Mouse (Mus musculus): ENCODE measurements around the gene Mfsd14b. TPM values are rescaled to one million over a fixed set of nuclear protein-coding genes. Genes with fewer than 3 reads are reported as not detected.

Gene Mfsd14b
- 21.9 and 22.4 TPM in 2 replicates for polyA plus RNA-seq (2012; rRNA removed; ENCODE audit: low replicate concordance)

DNA sequence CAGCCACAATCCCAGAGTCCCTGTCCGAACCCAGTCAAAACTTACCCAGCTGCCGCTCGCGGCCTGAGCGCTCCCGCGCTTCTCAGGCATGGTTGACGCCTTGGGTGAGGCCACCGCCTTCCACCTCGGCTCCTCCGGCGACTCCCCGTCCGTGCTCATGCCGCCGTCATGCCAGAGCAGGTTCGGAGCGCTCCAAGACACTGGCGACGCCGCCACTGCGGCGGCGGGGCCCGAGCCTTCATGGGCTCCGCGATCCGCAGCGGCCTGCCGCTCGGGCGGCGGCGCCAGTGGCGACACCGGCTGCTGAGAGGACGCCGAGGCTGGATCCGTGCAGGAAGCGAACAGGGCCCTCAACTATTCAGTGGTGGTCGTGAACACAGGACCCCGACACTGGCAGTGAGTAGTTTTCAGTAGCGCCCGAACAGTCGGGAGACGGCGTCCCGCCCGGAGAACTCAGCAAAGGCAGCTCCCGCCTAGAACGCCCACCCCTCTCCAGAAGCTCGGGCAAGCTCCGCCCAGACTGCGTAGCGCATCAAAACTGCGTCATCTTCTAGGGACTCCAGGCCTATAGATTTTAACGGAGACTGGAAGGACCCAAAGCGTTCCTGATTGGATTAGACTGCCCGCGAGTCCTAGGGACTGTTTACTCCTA, at the start of gene Mfsd14b:
Mfsd14b (minus strand) TSS at position 517 of the 652 bp plus-strand sequence.

DNA sequence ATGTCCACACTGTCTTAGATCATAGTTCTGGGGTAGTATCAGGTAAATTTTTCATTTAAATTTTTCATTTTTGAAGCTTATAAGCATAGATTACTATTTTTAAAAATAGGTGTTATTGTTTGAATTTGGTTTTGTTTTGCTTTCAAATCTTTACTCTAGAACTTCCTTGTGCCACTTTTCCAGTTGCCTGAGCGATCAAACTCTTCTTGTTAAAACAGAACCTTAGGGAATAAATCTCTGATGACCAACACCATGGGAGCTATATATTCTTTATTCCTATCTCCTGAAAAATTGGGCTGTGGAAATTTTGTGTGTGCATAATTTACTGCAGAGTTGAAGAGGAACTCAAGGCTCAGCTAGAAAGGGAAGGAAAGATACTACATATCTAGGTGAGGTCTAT, 37.2 kb upstream of the Mfsd14b start, which contains the start of gene Olfr466:
Olfr466 (plus strand) TSS at position 301 of the 400 bp plus-strand sequence.

DNA sequence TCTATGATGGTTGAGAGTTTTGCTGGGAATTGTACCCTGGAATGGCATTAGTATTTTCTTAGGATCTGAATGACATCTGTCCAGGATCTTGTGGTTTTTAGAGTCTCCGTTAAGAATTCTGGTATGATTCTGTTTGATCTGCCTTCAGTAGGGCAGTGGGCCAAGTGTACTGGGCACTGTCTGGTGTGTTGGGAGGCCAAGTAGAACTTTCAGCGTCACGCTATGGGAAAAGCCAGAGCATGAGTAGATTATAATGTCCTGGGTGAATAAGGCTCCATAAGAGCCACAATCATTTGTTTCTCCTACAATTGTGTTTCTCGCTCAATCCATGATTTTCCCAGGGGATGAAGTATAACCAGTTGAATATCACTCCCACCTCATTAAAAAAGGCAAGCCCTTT, 25.0 kb upstream of the Mfsd14b start, which contains the start of gene Olfr465-ps1:
Olfr465-ps1 (plus strand) TSS at position 301 of the 400 bp plus-strand sequence.

DNA sequence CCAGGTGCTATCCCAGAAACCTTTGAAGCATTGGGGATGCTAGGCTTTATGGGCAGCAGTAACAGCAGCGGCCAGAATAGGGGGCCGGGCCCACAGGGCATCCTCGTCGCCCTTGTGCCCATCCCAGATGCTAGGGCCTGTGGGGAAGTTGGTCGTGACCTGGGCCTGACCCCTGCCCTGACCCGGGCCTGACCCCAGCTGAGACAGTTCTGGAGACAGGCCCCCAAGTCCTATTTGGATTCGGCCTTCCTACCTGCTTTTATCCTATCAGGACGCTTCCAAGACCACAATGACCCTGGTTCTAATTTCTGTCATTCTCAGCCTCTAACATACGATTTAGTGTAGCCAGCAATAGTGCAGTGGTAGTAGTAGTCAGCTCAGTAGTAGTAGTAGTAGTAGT, 60.1 kb downstream of the Mfsd14b start, which contains the start of gene Prss47:
Prss47 (minus strand) TSS at position 101 of the 400 bp plus-strand sequence.

DNA sequence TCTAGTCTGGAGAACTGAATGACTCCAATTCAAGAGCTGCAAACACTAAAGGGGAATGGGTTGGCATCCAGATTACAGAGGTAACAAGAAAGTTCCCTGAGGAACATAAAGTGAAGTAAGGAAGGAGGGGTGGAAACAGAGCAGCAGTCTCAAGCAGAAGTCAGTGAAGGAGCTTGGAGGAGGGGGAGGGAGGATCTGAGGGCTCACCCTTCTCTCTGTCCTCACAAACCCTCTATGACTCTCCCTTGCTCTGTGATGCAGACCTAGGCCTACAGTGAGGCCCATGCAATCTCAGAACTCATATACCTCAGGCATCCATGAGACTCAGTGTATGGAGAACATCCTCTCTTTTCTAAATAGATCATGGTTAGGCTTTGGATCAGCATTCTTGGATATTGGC, 80.0 kb downstream of the Mfsd14b start, which contains the start of gene Spata31d1c:
Spata31d1c (plus strand) TSS at position 301 of the 400 bp plus-strand sequence.

Other genes starting within 250 kb of the Mfsd14b start
- 0.01 and 0.66 TPM in 2 replicates for gene Cntnap3, start 209.0 kb downstream of the Mfsd14b start, polyA plus RNA-seq (2012; rRNA removed; ENCODE audit: low replicate concordance)
- gene Spata31, start 195.6 kb downstream of the Mfsd14b start, polyA plus RNA-seq (2012; rRNA removed; ENCODE audit: low replicate concordance), result not detected in 2 replicates
- gene Spata31d1c, start 79.9 kb downstream of the Mfsd14b start, polyA plus RNA-seq (2012; rRNA removed; ENCODE audit: low replicate concordance), result not detected in 2 replicates
- gene Prss47, start 60.2 kb downstream of the Mfsd14b start, polyA plus RNA-seq (2012; rRNA removed; ENCODE audit: low replicate concordance), result not detected in 2 replicates
- gene Olfr465-ps1, start 25.1 kb upstream of the Mfsd14b start, polyA plus RNA-seq (2012; rRNA removed; ENCODE audit: low replicate concordance), result not detected in 2 replicates
- gene Olfr466, start 37.3 kb upstream of the Mfsd14b start, polyA plus RNA-seq (2012; rRNA removed; ENCODE audit: low replicate concordance), result not detected in 2 replicates
- gene Nlrp4f, start 93.0 kb upstream of the Mfsd14b start, polyA plus RNA-seq (2012; rRNA removed; ENCODE audit: low replicate concordance), result not detected in 2 replicates
- 0.10 TPM in 1 of 2 replicates, not detected in the other for gene Gm10775, start 146.6 kb upstream of the Mfsd14b start, polyA plus RNA-seq (2012; rRNA removed; ENCODE audit: low replicate concordance)
- 18.1 and 25.4 TPM in 2 replicates for gene Zfp369, start 165.8 kb upstream of the Mfsd14b start, polyA plus RNA-seq (2012; rRNA removed; ENCODE audit: low replicate concordance)